In the genomic region with DNA sequence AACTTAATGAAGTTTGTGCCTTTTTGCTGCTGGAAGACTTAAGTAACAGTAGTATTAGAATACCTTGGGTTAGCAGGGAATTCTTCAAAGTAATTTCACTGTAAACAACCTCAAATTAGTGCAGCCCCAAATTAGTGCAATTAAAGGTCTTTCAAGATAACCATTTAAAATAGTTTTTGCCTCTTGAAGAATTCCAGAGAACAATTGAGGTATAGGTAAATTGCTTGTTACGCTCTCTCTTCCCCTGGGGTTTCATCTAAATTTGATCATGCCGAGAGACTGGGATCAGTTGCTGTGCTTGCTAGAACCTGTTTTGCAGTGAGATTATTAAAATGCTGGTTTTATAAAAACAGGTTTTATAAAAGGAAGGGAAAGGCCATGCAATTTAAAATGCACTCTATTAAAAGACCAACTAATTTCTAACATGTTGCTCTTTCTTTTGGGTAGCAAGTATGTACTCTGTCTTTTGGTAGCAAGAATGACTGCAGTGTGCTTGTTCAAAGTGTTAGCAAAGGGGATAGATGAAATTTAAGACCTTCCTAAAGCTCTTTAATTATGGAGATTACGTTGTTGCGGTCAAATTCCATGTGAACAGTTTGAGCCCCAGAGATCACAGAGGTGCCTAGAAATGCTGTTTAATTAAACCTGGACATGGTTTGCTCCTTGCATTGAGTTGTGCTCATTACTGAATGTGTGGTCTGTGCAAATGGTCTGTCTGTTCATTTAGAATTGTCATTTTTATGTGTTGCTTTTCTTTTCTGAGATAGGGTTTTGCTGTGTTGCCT, we compare ENCODE assay signal across 7 mouse cellular contexts. TPM values are rescaled to one million over a fixed set of nuclear protein-coding genes. Genes with fewer than 3 reads are reported as not detected.
A peak's percentile ranks its signal among the peaks of the same experiment; 100 is the strongest.
DNase-seq lines count a peak whose midpoint lies in the region; ATAC-seq and TF ChIP-seq lines count a peak whose summit lies in the region.

No protein-coding gene starts in this region.

- H3K4me1 ChIP-seq in lung, postnatal 0 days (ENCODE audit: insufficient read depth, low read depth, low read length), result 0 out of 2 replicates have a peak, but pooled peaks cover 5% of the 10 kb centered on the region
- peaks cover 2% of the 10 kb centered on the region; the same call in 1 of the 2 replicates for H3K4me1 ChIP-seq in forebrain, embryonic 11.5 days (replicated peaks; ENCODE audit: control insufficient read depth, insufficient read depth, low read length)
- H3K4me1 ChIP-seq in limb, embryonic 11.5 days (ENCODE audit: control insufficient read depth, insufficient read depth, low read length), result 0 out of 2 replicates have a peak, but pooled peaks cover 4% of the 10 kb centered on the region
- peaks cover 4% of the 10 kb centered on the region; the same call in 1 of the 2 replicates for H3K4me1 ChIP-seq in stomach, embryonic 15.5 days

- DNase-seq in lung, postnatal 0 days (ENCODE audit: low spot score), result no peak
- no peak for DNase-seq in lung, adult 18-20 months
- no peak for DNase-seq in forebrain, embryonic 11.5 days (ENCODE audit: low spot score)
- DNase-seq in limb, embryonic 11.5 days (ENCODE audit: low spot score), result no peak
- no peak for DNase-seq in adrenal gland, adult (ENCODE audit: inconsistent age in 2 of 2, low spot score in 1 of 2)
- no peak for DNase-seq in left cerebral cortex, adult 9 months (ENCODE audit: low spot score in 2 of 2)

- no peak for ATAC-seq in lung, postnatal 0 days
- ATAC-seq in forebrain, embryonic 11.5 days (replicated peaks; ENCODE audit: low FRiP score), result no peak
- ATAC-seq in limb, embryonic 11.5 days (ENCODE audit: insufficient number of reproducible peaks, low FRiP score, low TSS enrichment, low read depth), result no peak
- no peak for ATAC-seq in stomach, embryonic 15.5 days (ENCODE audit: insufficient read depth, low FRiP score, low read depth)

- no peak for TF ChIP-seq CTCF in lung, postnatal 0 days (IDR thresholded peaks at IDR 0.05)

- H3K4me3 ChIP-seq in lung, postnatal 0 days (ENCODE audit: low read depth, low read length), result peak overlapping the region; percentile 89
- H3K4me3 ChIP-seq in forebrain, embryonic 11.5 days (ENCODE audit: low read depth, low read length), result peak overlapping the region; percentile 86
- peak overlapping the region; percentile 97 for H3K4me3 ChIP-seq in limb, embryonic 11.5 days (ENCODE audit: low read depth, low read length)
- peak overlapping the region; percentile 98 for H3K4me3 ChIP-seq in stomach, embryonic 15.5 days (replicated peaks)

- H3K4me2 ChIP-seq in lung, postnatal 0 days (replicated peaks; ENCODE audit: low read depth, low read length), result peak overlapping the region; percentile 83
- H3K4me2 ChIP-seq in forebrain, embryonic 11.5 days (ENCODE audit: low read depth, low read length, severe bottlenecking), result peak overlapping the region; percentile 83
- H3K4me2 ChIP-seq in limb, embryonic 11.5 days (ENCODE audit: low read depth, severe bottlenecking), result peak overlapping the region; percentile 77
- peak overlapping the region; percentile 86 for H3K4me2 ChIP-seq in stomach, embryonic 15.5 days

- H3K36me3 ChIP-seq in lung, postnatal 0 days (ENCODE audit: insufficient read depth, low read length), result no peaks in the 10 kb centered on the region
- H3K36me3 ChIP-seq in forebrain, embryonic 11.5 days (ENCODE audit: control insufficient read depth, insufficient read depth, low read length), result no peaks in the 10 kb centered on the region
- H3K36me3 ChIP-seq in limb, embryonic 11.5 days (ENCODE audit: control insufficient read depth, insufficient read depth, low read length), result no peaks in the 10 kb centered on the region
- no peaks in the 10 kb centered on the region for H3K36me3 ChIP-seq in stomach, embryonic 15.5 days

- TF ChIP-seq EP300 in lung, postnatal 0 days (IDR thresholded peaks at IDR 0.05), result no peak

- 68% methylated on average over 4 of the region's 4 CpGs for WGBS in lung, postnatal 0 days
- WGBS in forebrain, embryonic 11.5 days, result 37% methylated on average over 4 of the region's 4 CpGs
- 12% methylated on average over 4 of the region's 4 CpGs for WGBS in limb, embryonic 11.5 days
- WGBS in stomach, embryonic 15.5 days, result 67% methylated on average over 4 of the region's 4 CpGs

- H3K27ac ChIP-seq in lung, postnatal 0 days (ENCODE audit: low read length), result peak overlapping the region; percentile 96; the same call in 1 of the 2 replicates
- H3K27ac ChIP-seq in forebrain, embryonic 11.5 days (ENCODE audit: low read depth, low read length), result no peak overlapping the region
- H3K27ac ChIP-seq in limb, embryonic 11.5 days (replicated peaks; ENCODE audit: low read depth, low read length), result no peak overlapping the region
- no peak overlapping the region for H3K27ac ChIP-seq in stomach, embryonic 15.5 days

- H3K9me3 ChIP-seq in lung, postnatal 0 days (ENCODE audit: low read length), result no peaks in the 10 kb centered on the region
- no peaks in the 10 kb centered on the region for H3K9me3 ChIP-seq in forebrain, embryonic 11.5 days (ENCODE audit: control insufficient read depth, low read length)
- no peaks in the 10 kb centered on the region for H3K9me3 ChIP-seq in limb, embryonic 11.5 days (ENCODE audit: control insufficient read depth, low read length)
- no peaks in the 10 kb centered on the region for H3K9me3 ChIP-seq in stomach, embryonic 15.5 days

- no peak overlapping the region for H3K9ac ChIP-seq in lung, postnatal 0 days (replicated peaks; ENCODE audit: low read depth)
- H3K9ac ChIP-seq in forebrain, embryonic 11.5 days (ENCODE audit: low read length), result no peak overlapping the region
- no peak overlapping the region for H3K9ac ChIP-seq in limb, embryonic 11.5 days (ENCODE audit: low read length)
- H3K9ac ChIP-seq in stomach, embryonic 15.5 days, result no peak overlapping the region; the same call in 1 of the 2 replicates

- H3K27me3 ChIP-seq in lung, postnatal 0 days (replicated peaks; ENCODE audit: insufficient read depth, low read length), result no peaks in the 10 kb centered on the region
- H3K27me3 ChIP-seq in forebrain, embryonic 11.5 days (ENCODE audit: control insufficient read depth, insufficient read depth, low read length), result no peaks in the 10 kb centered on the region
- no peaks in the 10 kb centered on the region for H3K27me3 ChIP-seq in limb, embryonic 11.5 days (ENCODE audit: control insufficient read depth, insufficient read depth, low read length)
- H3K27me3 ChIP-seq in stomach, embryonic 15.5 days (replicated peaks), result no peaks in the 10 kb centered on the region

RNA-seq across cellular contexts. Expression of gene Osbpl8, which starts 1.7 kb away (rescaled TPM):
- polyA plus RNA-seq in lung, postnatal 0 days (2015; fragmentation: Nextera tagmentation; extraction: Ambion mirVana), result 12.9 and 14.4 TPM in 2 replicates
- 11.9 and 14.4 TPM in 2 replicates for polyA plus RNA-seq in forebrain, embryonic 11.5 days (2014; fragmentation: Nextera tagmentation; extraction: Ambion mirVana)
- 9.1 and 10.4 TPM in 2 replicates for polyA plus RNA-seq in limb, embryonic 11.5 days (2014; fragmentation: Nextera tagmentation; extraction: Ambion mirVana)
- polyA plus RNA-seq in stomach, embryonic 15.5 days (2015; fragmentation: Nextera tagmentation; extraction: Ambion mirVana), result 7.7 and 8.4 TPM in 2 replicates
